Mouse (Mus musculus): Measurements from ENCODE around the gene Cblb.
A peak's percentile ranks its signal among the peaks of the same experiment; 100 is the strongest.

The Cblb gene

GRCm38 (mm10) chr16:52222896-52223295 lies 191.9 kb downstream of the Cblb start:
- DNase-seq: no peak

DNA sequence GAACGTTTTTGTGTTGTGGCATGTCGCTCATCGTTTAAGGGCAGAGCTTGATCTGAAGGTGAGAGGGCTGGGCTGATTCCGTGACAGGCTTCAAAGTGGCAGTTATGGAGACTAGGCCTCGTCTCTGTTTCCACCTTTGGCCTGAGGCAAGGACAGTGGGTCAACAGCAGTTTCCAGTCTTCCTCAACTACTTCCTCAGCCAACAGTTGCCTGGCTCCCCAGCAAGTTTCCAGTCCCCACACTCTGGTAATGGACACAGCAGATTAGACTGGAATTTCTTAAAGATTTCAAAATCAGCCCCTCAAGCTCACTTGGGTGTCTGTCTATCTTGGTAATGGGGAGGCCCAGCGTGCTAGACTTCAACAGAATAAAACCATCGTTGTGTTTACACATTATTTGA lies 198.4 kb downstream of the Cblb start:
- no peak for DNase-seq

- DNase-seq: no peak
Observed at GRCm38 (mm10) chr16:52229930-52230329, 198.9 kb downstream of the Cblb start.

DNA sequence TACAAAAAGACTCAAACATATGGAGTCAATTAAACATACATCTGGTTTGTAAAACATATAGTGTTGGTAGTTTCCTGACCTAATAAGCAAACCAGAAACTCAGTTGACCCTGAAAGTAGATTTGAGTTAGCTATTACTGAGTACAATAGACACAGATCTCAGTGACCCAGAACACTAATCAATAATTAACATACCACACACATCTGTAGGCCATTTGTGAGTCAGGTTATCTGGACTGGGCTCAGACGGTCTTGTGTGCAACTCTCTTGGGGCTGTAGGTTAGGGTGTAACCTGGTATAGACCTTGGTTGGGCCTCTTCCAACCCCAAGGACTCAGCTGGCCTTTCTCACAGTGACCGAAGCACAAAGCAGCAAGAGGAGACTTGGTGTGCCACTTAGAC lies 211.1 kb downstream of the Cblb start:
- peak; percentile 37 to 40 for DNase-seq

DNA sequence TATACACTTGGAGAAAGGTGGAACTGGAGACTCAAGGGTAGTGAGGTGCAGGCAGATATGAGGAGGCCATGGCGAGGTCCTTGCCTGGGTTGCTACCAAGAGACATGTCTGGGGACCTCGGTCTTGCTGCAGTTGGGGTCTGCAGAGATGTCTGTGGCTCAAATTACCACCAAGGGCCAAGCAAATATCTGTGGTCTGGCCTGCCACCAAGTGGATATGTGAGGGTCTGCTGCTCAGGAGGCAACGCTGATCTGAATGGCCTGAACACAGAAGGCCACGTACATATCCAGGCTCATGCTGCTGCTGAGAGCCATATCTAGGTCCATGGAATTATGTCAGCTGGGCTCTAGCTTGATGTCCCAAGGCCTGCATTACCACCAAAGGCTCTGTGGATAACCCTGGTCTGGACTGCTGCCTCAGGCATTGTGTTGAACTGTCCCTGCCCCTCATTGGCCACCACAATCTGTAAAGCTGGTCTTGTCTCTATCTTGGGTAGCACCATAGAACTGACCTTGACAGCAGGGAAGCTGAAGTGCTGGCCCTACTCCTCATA lies 212.5 kb downstream of the Cblb start:
- no peak for DNase-seq

DNA sequence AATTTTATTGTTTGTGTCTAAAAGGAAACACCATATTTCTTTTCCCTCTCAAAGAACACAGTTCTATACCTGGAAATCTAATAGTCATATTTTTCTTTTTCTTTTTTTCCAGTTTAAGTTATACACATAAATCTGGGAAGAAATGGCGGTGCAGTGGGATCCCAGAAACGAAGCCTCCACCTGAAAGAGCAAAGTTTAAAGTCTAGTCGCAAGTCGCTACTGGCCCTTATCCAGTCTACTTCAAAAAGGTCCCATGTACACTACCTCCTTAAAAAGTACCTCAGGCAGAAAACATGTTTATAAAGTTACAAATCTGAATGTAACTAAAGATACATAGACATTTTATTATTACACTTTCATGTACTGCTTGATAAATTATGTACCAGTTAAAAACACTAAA lies 219.2 kb downstream of the Cblb start:
- DNase-seq: peak in 1 of 2 experiments; percentile 30

GRCm38 (mm10) chr16:52250935-52251334 lies 219.9 kb downstream of the Cblb start:
- no peak for DNase-seq

Data from kidney, adult 8-10 months (tissue).